Mouse (Mus musculus): Measurements from ENCODE around the gene Thap3. TPM values are rescaled to one million over a fixed set of nuclear protein-coding genes. Genes with fewer than 3 reads are reported as not detected.

Gene Thap3
- polyA plus RNA-seq, 1 experiment = 20.0 TPM

DNA sequence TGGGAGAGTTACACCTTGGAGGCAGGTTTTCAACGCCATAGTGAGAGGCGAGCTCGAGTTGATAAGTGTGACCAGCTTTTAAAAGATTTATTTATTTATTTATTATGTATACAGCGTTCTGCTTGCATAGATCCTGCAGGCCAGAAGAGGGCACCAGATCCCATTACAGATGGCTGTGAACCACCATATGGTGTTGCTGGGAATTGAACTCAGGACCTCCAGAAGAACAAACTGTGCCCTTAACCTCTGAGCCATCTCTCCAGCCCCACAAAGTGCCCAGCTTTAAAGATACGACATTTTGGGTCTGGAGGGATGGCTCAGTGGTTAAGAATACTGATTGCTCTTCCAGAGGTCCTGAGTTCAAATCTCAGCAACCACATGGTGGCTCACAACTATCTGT is 40.3 kb upstream of the Thap3 start:
- Histone ChIP-seq H3K36me3 (ENCODE audit: control insufficient read depth, insufficient read depth, low read length, poor library complexity, severe bottlenecking) (no peaks in the 10 kb centered on the region), H3K9me3 (replicated peaks; ENCODE audit: control insufficient read depth, insufficient read depth, low read length, poor library complexity, severe bottlenecking) (no peaks in the 10 kb centered on the region), H3K27me3 (ENCODE audit: control insufficient read depth, insufficient read depth, low read length, poor library complexity, severe bottlenecking) (no peaks in the 10 kb centered on the region), H3K9ac (ENCODE audit: low read depth, poor library complexity, severe bottlenecking) (no peak overlapping the region), H3K4me1 (ENCODE audit: control insufficient read depth, insufficient read depth, low read length) (peaks cover 2% of the 10 kb centered on the region), H3K4me3 (ENCODE audit: low read depth, low read length) (no peak overlapping the region), H3K27ac (ENCODE audit: insufficient read depth, low read length) (no peak overlapping the region)
- no peak for TF ChIP-seq EP300 (IDR thresholded peaks at IDR 0.05; ENCODE audit: insufficient read depth, low read depth, low read length)
- peak; percentile 12 for TF ChIP-seq CTCF (IDR thresholded peaks at IDR 0.05; ENCODE audit: low read depth, low read length)

GRCm38 (mm10) chr4:152028456-152028855 is 39.7 kb upstream of the Thap3 start:
- TF ChIP-seq POLR2A (IDR thresholded peaks at IDR 0.05; ENCODE audit: insufficient read depth, low read length) (no peak), EP300 (IDR thresholded peaks at IDR 0.05; ENCODE audit: insufficient read depth, low read depth, low read length) (no peak), CTCF (IDR thresholded peaks at IDR 0.05; ENCODE audit: low read depth, low read length) (no peak)
- no peaks in the 10 kb centered on the region for H3K9me3 ChIP-seq (replicated peaks; ENCODE audit: control insufficient read depth, insufficient read depth, low read length, poor library complexity, severe bottlenecking)
- H3K27me3 ChIP-seq (ENCODE audit: control insufficient read depth, insufficient read depth, low read length, poor library complexity, severe bottlenecking) = no peaks in the 10 kb centered on the region
- H3K4me3 ChIP-seq (ENCODE audit: low read depth, low read length) = no peak overlapping the region
- no peaks in the 10 kb centered on the region for H3K36me3 ChIP-seq (ENCODE audit: control insufficient read depth, insufficient read depth, low read length, poor library complexity, severe bottlenecking)
- H3K4me1 ChIP-seq (ENCODE audit: control insufficient read depth, insufficient read depth, low read length) = peaks cover 2% of the 10 kb centered on the region
- 0 out of 2 replicates have a peak overlapping the region, but pooled peaks have one; percentile 2 for H3K9ac ChIP-seq (ENCODE audit: low read depth, poor library complexity, severe bottlenecking)
- no peak overlapping the region for H3K27ac ChIP-seq (ENCODE audit: insufficient read depth, low read length)

DNA sequence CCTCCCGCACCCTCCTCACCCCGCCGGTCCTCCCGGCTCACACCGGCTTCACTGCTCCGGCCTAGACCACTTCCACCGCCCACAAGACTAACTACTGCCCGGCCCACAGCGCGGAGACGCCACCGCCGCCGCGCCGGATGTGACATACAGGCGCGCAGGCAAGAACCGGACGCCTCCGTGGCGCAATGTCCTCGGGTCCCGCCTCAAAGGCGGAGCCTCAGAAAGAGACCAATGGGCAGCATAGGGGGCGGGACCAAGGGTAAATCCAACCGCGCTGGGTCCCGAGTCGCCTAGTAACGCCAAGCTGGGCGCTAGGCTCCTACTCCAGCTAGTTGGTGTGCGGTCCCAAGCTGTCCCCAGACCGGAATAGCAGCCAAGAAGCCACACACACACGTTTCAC is 38.7 kb upstream of the Thap3 start, which contains the start of gene Zbtb48:
Zbtb48 (minus strand) TSS at position 148 of the 400 bp plus-strand sequence.
- no peak within 1 kb of the TSS for H3K27ac ChIP-seq (ENCODE audit: insufficient read depth, low read length)
- no peaks in the 10 kb centered on the region for H3K9me3 ChIP-seq (replicated peaks; ENCODE audit: control insufficient read depth, insufficient read depth, low read length, poor library complexity, severe bottlenecking)
- no peaks in the 10 kb centered on the region for H3K27me3 ChIP-seq (ENCODE audit: control insufficient read depth, insufficient read depth, low read length, poor library complexity, severe bottlenecking)
- peaks cover 2% of the 10 kb centered on the region for H3K4me1 ChIP-seq (ENCODE audit: control insufficient read depth, insufficient read depth, low read length)
- H3K36me3 ChIP-seq (ENCODE audit: control insufficient read depth, insufficient read depth, low read length, poor library complexity, severe bottlenecking) = no peaks in the 10 kb centered on the region
- peak within 1 kb of the TSS; percentile 73 for H3K4me3 ChIP-seq (ENCODE audit: low read depth, low read length)
- TF ChIP-seq EP300 (IDR thresholded peaks at IDR 0.05; ENCODE audit: insufficient read depth, low read depth, low read length) = no peak
- peak; percentile 85 for TF ChIP-seq POLR2A (IDR thresholded peaks at IDR 0.05; ENCODE audit: insufficient read depth, low read length)
- peak within 1 kb of the TSS; percentile 63 for H3K9ac ChIP-seq (ENCODE audit: low read depth, poor library complexity, severe bottlenecking)

DNA sequence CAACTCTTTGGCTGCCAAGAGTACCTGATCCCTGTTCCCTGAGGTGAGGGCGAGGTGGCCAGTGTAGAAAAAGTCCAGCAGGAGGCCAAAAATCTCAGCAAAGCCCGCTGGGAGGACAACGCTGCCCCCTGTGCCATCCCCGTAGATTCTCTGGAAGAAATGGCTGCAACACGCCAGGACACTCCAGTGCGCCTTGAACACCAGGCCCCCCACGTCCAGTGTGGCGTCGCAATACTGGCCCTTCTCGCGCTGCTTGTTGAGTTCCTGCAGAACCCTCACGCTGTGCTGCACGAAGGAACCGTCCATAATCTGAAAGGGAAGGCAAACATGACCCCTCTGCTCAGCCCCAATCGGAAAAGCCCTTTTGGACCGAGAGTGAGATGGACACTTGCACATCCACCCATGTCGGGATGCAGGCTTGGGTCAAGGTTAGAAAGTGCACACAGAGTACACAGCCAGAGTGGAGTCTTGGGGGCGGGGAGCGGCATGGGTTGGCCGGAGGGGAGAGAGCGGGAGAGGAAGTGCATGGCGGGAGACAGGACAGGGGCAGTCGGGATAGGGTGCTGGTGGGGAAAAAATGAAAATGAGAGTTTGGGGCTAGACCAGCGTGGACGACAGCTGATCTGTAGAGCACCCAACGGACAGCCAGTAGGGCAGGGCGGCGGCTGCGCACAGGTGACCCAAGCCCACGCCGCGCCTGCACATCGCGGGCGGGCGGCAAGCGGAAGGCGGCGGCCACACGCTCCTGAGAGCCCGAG is 38.1 kb upstream of the Thap3 start:
- H3K9me3 ChIP-seq (replicated peaks; ENCODE audit: control insufficient read depth, insufficient read depth, low read length, poor library complexity, severe bottlenecking) = no peaks in the 10 kb centered on the region
- peaks cover 2% of the 10 kb centered on the region for H3K4me1 ChIP-seq (ENCODE audit: control insufficient read depth, insufficient read depth, low read length)
- H3K36me3 ChIP-seq (ENCODE audit: control insufficient read depth, insufficient read depth, low read length, poor library complexity, severe bottlenecking) = no peaks in the 10 kb centered on the region
- TF ChIP-seq POLR2A (IDR thresholded peaks at IDR 0.05; ENCODE audit: insufficient read depth, low read length) (no peak), CTCF (IDR thresholded peaks at IDR 0.05; ENCODE audit: low read depth, low read length) (no peak), EP300 (IDR thresholded peaks at IDR 0.05; ENCODE audit: insufficient read depth, low read depth, low read length) (no peak)
- peak overlapping the region; percentile 68 for H3K4me3 ChIP-seq (ENCODE audit: low read depth, low read length)
- peak overlapping the region; percentile 63 for H3K9ac ChIP-seq (ENCODE audit: low read depth, poor library complexity, severe bottlenecking)
- no peak overlapping the region for H3K27ac ChIP-seq (ENCODE audit: insufficient read depth, low read length)
- H3K27me3 ChIP-seq (ENCODE audit: control insufficient read depth, insufficient read depth, low read length, poor library complexity, severe bottlenecking) = no peaks in the 10 kb centered on the region

- H3K9ac ChIP-seq (ENCODE audit: low read depth, poor library complexity, severe bottlenecking) = no peak overlapping the region
These were observed 35.7 kb upstream of the Thap3 start for GRCm38 (mm10) chr4:152024525-152024924.

GRCm38 (mm10) chr4:152022506-152022905 is 33.7 kb upstream of the Thap3 start:
- Histone ChIP-seq H3K27me3 (ENCODE audit: control insufficient read depth, insufficient read depth, low read length, poor library complexity, severe bottlenecking) (no peaks in the 10 kb centered on the region), H3K4me3 (ENCODE audit: low read depth, low read length) (no peak overlapping the region), H3K27ac (ENCODE audit: insufficient read depth, low read length) (no peak overlapping the region), H3K9me3 (replicated peaks; ENCODE audit: control insufficient read depth, insufficient read depth, low read length, poor library complexity, severe bottlenecking) (no peaks in the 10 kb centered on the region), H3K9ac (ENCODE audit: low read depth, poor library complexity, severe bottlenecking) (no peak overlapping the region), H3K36me3 (ENCODE audit: control insufficient read depth, insufficient read depth, low read length, poor library complexity, severe bottlenecking) (peaks cover 7% of the 10 kb centered on the region; the same call in 1 of the 2 replicates), H3K4me1 (ENCODE audit: control insufficient read depth, insufficient read depth, low read length) (no peaks in the 10 kb centered on the region)
- TF ChIP-seq EP300 (IDR thresholded peaks at IDR 0.05; ENCODE audit: insufficient read depth, low read depth, low read length) (no peak), POLR2A (IDR thresholded peaks at IDR 0.05; ENCODE audit: insufficient read depth, low read length) (no peak), CTCF (IDR thresholded peaks at IDR 0.05; ENCODE audit: low read depth, low read length) (no peak)

More at GRCm38 (mm10) chr4:152024525-152024924, 35.7 kb upstream of the Thap3 start:
- H3K27me3 ChIP-seq (ENCODE audit: control insufficient read depth, insufficient read depth, low read length, poor library complexity, severe bottlenecking) = no peaks in the 10 kb centered on the region
- no peak for TF ChIP-seq CTCF (IDR thresholded peaks at IDR 0.05; ENCODE audit: low read depth, low read length)
- no peak for TF ChIP-seq POLR2A (IDR thresholded peaks at IDR 0.05; ENCODE audit: insufficient read depth, low read length)
- TF ChIP-seq EP300 (IDR thresholded peaks at IDR 0.05; ENCODE audit: insufficient read depth, low read depth, low read length) = no peak
- no peak overlapping the region for H3K4me3 ChIP-seq (ENCODE audit: low read depth, low read length)
- H3K36me3 ChIP-seq (ENCODE audit: control insufficient read depth, insufficient read depth, low read length, poor library complexity, severe bottlenecking) = peaks cover 4% of the 10 kb centered on the region; the same call in 1 of the 2 replicates
- H3K9me3 ChIP-seq (replicated peaks; ENCODE audit: control insufficient read depth, insufficient read depth, low read length, poor library complexity, severe bottlenecking) = no peaks in the 10 kb centered on the region
- no peak overlapping the region for H3K27ac ChIP-seq (ENCODE audit: insufficient read depth, low read length)
- H3K4me1 ChIP-seq (ENCODE audit: control insufficient read depth, insufficient read depth, low read length) = no peaks in the 10 kb centered on the region

All from ES-Bruce4 (cell line).